Mouse (Mus musculus) stomach, postnatal 0 days (tissue): ENCODE results near the gene Bud13. TPM values are rescaled to one million over a fixed set of nuclear protein-coding genes. Genes with fewer than 3 reads are reported as not detected.

Experiments
- ATAC-seq: fragments of 200-750 bp; cut with Nextera tagmentation; 2 replicates; pipeline ENCODE4 v1.8.0; 2017; ENCODE audit not compliant: low FRiP score, low TSS enrichment
- DNase-seq: peaks from one replicate; pipeline ENCODE4 v3.0.0-alpha.2; 2016; ENCODE audit warnings: low spot score
- H3K27ac ChIP-seq: fragments of 300-500 bp; sonication (generic); replicated peaks from 2 replicates; pipeline ENCODE4 v1.5.1; 2014; ENCODE audit warnings: mild to moderate bottlenecking, control low read depth
- H3K27me3 ChIP-seq: fragments of 300-500 bp; sonication (generic); 2 replicates; pipeline ENCODE4 v1.6.1; 2014; ENCODE audit warnings: low read length; ENCODE audit not compliant: control insufficient read depth, insufficient read depth
- H3K36me3 ChIP-seq: fragments of 300-500 bp; sonication (generic); 2 replicates; pipeline ENCODE4 v1.6.1; 2014; ENCODE audit warnings: low read length, mixed read lengths; ENCODE audit not compliant: control insufficient read depth, insufficient read depth
- H3K4me1 ChIP-seq: fragments of 300-500 bp; sonication (generic); replicated peaks from 2 replicates; pipeline ENCODE4 v1.6.1; 2014; ENCODE audit warnings: antibody characterized with exemption; ENCODE audit not compliant: control insufficient read depth, insufficient read depth
- H3K4me2 ChIP-seq: fragments of 300-500 bp; sonication (generic); replicated peaks from 2 replicates; pipeline ENCODE4 v1.6.1; 2014; ENCODE audit warnings: low read depth, mild to moderate bottlenecking, control low read depth, moderate library complexity
- H3K4me3 ChIP-seq: fragments of 300-500 bp; sonication (generic); 2 replicates; pipeline ENCODE4 v1.5.1; 2014; ENCODE audit warnings: low read depth, low read length, control low read depth
- H3K9ac ChIP-seq: fragments of 300-500 bp; sonication (generic); 2 replicates; pipeline ENCODE4 v1.6.1; 2014; ENCODE audit warnings: mild to moderate bottlenecking, low read length, control low read depth, mixed read lengths
- H3K9me3 ChIP-seq: fragments of 300-500 bp; sonication (generic); 2 replicates; pipeline ENCODE4 v1.6.1; 2016; ENCODE audit warnings: low read length; ENCODE audit not compliant: control insufficient read depth
- CTCF ChIP-seq: IDR thresholded peaks from 2 replicates; pipeline ENCODE4 v1.5.1; 2016; ENCODE audit warnings: antibody characterized with exemption, low read depth, mild to moderate bottlenecking, moderate library complexity
- EP300 ChIP-seq: optimal IDR thresholded peaks from 2 replicates; pipeline ENCODE3; 2016; ENCODE audit warnings: antibody characterized with exemption
- WGBS: fragments of 180-500 bp; shearing (Covaris S2); extraction: QIAGEN DNeasy Blood & Tissue Kit; methylation state at CpG from one replicate; pipeline ENCODE4 v1.1.7; 2014; 5-methylcytosine and 5-hydroxymethylcytosine counted together
- polyA plus RNA-seq: library from polyadenylated mRNA; unstranded; fragments of >200 nt; fragmentation: Nextera tagmentation; extraction: Ambion mirVana; gene quantifications from 2 replicates; pipeline ENCODE4 v1.2.1, GENCODE M21; 2015

Gene Bud13
- polyA plus RNA-seq, 1 experiment from 2014 or later: 7.6 TPM

- no peak overlapping the region for H3K27ac ChIP-seq
- no peak for ATAC-seq
- H3K4me2 ChIP-seq: no peak overlapping the region
- no peak overlapping the region for H3K4me3 ChIP-seq
- H3K36me3 ChIP-seq: no peaks in the 10 kb centered on the region
- WGBS: 62% methylated on average over 7 of the region's 7 CpGs
- no peaks in the 10 kb centered on the region for H3K27me3 ChIP-seq
- no peaks in the 10 kb centered on the region for H3K4me1 ChIP-seq
- no peak for DNase-seq
- no peak overlapping the region for H3K9ac ChIP-seq
- no peaks in the 10 kb centered on the region for H3K9me3 ChIP-seq
- TF ChIP-seq EP300 (no peak), CTCF (no peak)
These were observed 54.5 kb downstream of the Bud13 start for GRCm38 (mm10) chr9:46337331-46337730.

DNA sequence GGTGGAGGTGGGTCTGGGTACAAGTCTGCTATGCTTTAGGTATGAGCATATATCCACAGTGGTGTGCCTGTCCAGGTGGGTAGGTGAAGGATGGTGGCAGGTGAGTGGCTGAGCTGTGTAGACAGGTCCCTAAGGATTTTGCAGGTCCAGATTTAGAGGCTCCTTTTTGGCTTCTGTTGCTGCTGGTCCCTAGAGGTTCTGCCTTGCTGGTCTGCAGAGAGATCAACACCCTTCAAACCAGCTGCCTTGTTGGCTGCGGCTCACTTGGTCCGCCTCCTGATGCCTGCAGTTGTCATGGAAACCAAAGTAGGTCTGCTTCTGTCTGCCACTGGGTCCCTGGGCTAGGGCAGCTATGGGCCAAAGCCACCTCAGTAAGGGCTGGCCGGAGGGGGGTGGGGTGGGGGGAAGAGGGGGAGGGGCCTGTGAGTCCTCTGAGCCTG lies 55.1 kb downstream of the Bud13 start:
- Histone ChIP-seq H3K9me3 (no peaks in the 10 kb centered on the region), H3K4me2 (no peak overlapping the region), H3K4me1 (no peaks in the 10 kb centered on the region), H3K27me3 (no peaks in the 10 kb centered on the region), H3K9ac (no peak overlapping the region), H3K4me3 (no peak overlapping the region), H3K27ac (no peak overlapping the region), H3K36me3 (no peaks in the 10 kb centered on the region)
- DNase-seq: no peak
- ATAC-seq: no peak
- WGBS: 6% methylated on average over 3 of the region's 3 CpGs
- TF ChIP-seq EP300: no peak

DNA sequence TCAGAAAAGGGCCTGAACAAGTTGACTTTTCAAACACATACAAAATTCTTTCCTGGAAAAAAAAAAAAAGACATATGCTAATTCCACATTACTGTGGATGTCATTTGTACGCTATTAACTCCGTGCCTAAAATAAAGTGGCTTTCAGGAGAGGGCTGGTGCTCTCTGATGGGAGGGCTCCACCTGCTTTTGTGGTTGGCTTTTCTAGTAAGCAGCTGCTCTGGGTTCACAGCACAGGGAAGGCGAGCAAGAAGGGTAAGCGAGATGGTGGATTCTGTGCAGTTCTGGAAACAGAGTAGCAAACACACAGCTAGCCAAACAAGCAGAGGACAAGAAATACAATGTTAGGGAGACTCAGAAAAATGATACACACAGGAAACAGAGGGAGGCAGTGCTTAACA lies 55.6 kb downstream of the Bud13 start:
- Histone ChIP-seq H3K9me3 (no peaks in the 10 kb centered on the region), H3K4me2 (no peak overlapping the region), H3K9ac (no peak overlapping the region), H3K4me3 (no peak overlapping the region), H3K36me3 (no peaks in the 10 kb centered on the region), H3K27me3 (no peaks in the 10 kb centered on the region), H3K27ac (no peak overlapping the region), H3K4me1 (no peaks in the 10 kb centered on the region)
- no peak for DNase-seq
- TF ChIP-seq EP300 (no peak), CTCF (no peak)
- WGBS: 47% methylated on average over 4 of the region's 4 CpGs
- ATAC-seq: no peak

DNA sequence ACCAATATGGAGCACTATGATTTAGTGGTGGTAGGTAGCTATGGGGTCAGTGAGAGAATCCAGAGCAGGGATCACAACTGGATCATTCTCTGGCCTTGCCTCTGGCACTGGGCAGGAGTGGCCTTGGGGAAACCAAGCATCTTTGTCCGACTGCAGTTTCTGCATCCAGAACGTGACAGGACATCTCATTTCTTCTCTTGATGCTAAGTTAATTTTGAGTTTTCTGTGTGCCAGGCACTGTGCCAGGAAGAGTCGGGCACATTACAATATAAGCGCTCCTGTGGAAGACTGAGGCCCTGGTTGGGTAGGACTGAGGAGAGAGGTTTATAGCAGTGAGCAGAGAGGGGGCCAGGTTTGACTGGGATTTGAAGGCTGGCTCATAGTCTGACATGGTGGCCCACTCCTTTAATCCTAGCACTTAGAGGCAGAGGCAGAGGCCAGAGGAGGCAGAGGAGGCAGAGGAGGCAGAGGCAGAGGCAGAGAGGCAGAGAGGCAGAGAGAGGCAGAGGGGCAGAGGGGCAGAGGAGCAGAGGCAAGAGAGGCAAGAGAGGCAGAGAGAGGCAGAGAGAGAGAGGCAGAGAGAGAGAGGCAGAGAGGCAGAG lies 56.3 kb downstream of the Bud13 start:
- Histone ChIP-seq H3K9me3 (no peaks in the 10 kb centered on the region), H3K9ac (no peak overlapping the region), H3K4me3 (no peak overlapping the region), H3K27ac (no peak overlapping the region), H3K27me3 (no peaks in the 10 kb centered on the region), H3K4me2 (no peak overlapping the region), H3K36me3 (no peaks in the 10 kb centered on the region), H3K4me1 (no peaks in the 10 kb centered on the region)
- TF ChIP-seq EP300: no peak
- no peak for TF ChIP-seq CTCF
- ATAC-seq: no peak
- WGBS: 77% methylated on average over 4 of the region's 4 CpGs
- DNase-seq: no peak

GRCm38 (mm10) chr9:46345887-46346665 lies 63.3 kb downstream of the Bud13 start:
- no peak overlapping the region for H3K4me3 ChIP-seq
- H3K9me3 ChIP-seq: no peaks in the 10 kb centered on the region
- TF ChIP-seq EP300 (no peak), CTCF (no peak)
- 74% methylated on average over 4 of the region's 4 CpGs for WGBS
- H3K4me1 ChIP-seq: no peaks in the 10 kb centered on the region
- H3K36me3 ChIP-seq: no peaks in the 10 kb centered on the region
- no peaks in the 10 kb centered on the region for H3K27me3 ChIP-seq
- no peak overlapping the region for H3K9ac ChIP-seq
- H3K27ac ChIP-seq: no peak overlapping the region
- DNase-seq (peak; percentile 5), ATAC-seq (no peak)
- H3K4me2 ChIP-seq: no peak overlapping the region

Other genes starting within 250 kb of the Bud13 start
- 318 and 335 TPM in 2 replicates for gene Apoa1, start 54.4 kb upstream of the Bud13 start, polyA plus RNA-seq
- 0.58 and 1.2 TPM in 2 replicates for gene Apoc3, start 47.4 kb upstream of the Bud13 start, polyA plus RNA-seq
- 13.7 and 20.3 TPM in 2 replicates for gene Apoa4, start 42.3 kb upstream of the Bud13 start, polyA plus RNA-seq
- 0.47 and 1.0 TPM in 2 replicates for gene Apoa5, start 14.4 kb upstream of the Bud13 start, polyA plus RNA-seq
- gene Zpr1, start 9.9 kb upstream of the Bud13 start, polyA plus RNA-seq: 30.8 and 32.6 TPM in 2 replicates
- gene 4931429L15Rik, start 37.0 kb downstream of the Bud13 start, polyA plus RNA-seq: not detected in 2 replicates